Mouse (Mus musculus): ENCODE results near the gene Ugt1a9.

GRCm38 (mm10) chr1:88230421-88230820 lies 159.8 kb downstream of the Ugt1a9 start:
- TF ChIP-seq CTCF (IDR thresholded peaks at IDR 0.05; ENCODE audit: extremely low read depth, insufficient read depth, low read length) (no peak), POLR2A (IDR thresholded peaks at IDR 0.05; ENCODE audit: extremely low read depth, insufficient read depth, low read length) (no peak)

All from cortical plate, adult 2 months (tissue).